Mouse (Mus musculus): ENCODE data around the gene Nps. TPM values are rescaled to one million over a fixed set of nuclear protein-coding genes. Genes with fewer than 3 reads are reported as not detected.
"Not testable (repeated sequence)": the region's sequence is repeated elsewhere in the genome, so short reads cannot be mapped to it uniquely, and the experiment has no call there.

The Nps gene
- not detected in 2 replicates for polyA plus RNA-seq (2015; fragmentation: Nextera tagmentation; extraction: Ambion mirVana)

GRCm38 (mm10) chr7:135258053-135258753, at the start of gene Nps:
Gene Nps (plus strand): TSS chr7:135258703.
- not testable (repeated sequence) for H3K4me1 ChIP-seq; H3K27me3 ChIP-seq; ATAC-seq; H3K4me3 ChIP-seq; H3K36me3 ChIP-seq (ENCODE audit: poor library complexity, severe bottlenecking); H3K9me3 ChIP-seq (replicated peaks); H3K9ac ChIP-seq; H3K4me2 ChIP-seq; H3K27ac ChIP-seq
- 90% methylated on average over 19 of the region's 19 CpGs for WGBS

DNA sequence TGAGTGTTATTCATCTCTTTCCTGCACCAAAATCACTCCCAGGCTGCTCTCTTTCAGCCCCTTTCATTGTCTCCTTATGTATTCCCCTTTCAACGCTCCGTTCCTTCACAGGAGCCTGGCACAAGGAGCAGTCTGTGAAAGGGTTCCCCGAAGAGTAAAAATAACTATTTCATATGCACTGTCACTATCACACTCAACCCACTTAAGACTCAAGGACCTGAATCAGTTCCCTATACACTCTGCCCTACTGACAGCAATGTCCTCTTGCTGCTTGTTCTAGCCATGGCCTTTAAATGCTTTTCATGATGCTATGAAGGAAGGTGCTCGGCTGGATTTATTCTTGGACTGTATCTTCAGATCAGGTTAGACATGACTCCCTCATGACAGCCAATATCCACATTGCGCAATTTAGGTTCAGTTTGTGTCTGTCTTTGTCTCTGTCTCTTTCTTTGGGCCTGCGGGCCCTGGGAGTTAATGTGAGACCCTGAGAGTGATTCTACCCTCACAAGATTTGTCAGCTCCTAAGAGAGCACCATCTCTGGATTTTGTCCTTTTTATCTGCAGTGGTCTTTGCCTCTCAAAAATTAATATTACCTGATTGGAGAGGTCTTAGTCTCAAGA, 49.4 kb upstream of the Nps start:
- no peak overlapping the region for H3K9ac ChIP-seq
- H3K9me3 ChIP-seq (replicated peaks): no peaks in the 10 kb centered on the region
- H3K4me1 ChIP-seq: peaks cover under 1% of the 10 kb centered on the region; the same call in 1 of the 2 replicates
- WGBS: 72% methylated on average over 6 of the region's 6 CpGs
- H3K27me3 ChIP-seq: no peaks in the 10 kb centered on the region
- no peaks in the 10 kb centered on the region for H3K36me3 ChIP-seq (ENCODE audit: poor library complexity, severe bottlenecking)
- no peak for ATAC-seq
- H3K4me3 ChIP-seq: no peak overlapping the region
- no peak overlapping the region for H3K4me2 ChIP-seq
- H3K27ac ChIP-seq: no peak overlapping the region

DNA sequence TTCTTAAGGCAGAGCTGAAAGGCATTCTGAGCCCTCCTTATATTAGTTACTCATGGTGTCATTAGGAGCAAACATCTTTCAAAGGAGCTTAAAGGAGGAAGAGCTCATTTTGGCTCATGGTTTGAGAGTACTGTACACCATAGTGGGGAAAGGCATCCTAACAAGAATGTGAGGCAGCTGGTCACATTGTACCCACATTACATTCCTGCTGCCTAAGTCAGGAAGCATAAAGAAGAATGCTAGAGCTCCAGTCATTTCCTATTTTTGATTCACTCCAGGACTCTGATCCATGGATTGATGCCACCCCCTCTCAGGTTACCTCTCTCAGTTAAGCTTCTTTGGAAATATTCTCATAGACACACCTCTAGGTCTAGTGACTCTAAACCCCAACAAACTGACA, 48.2 kb upstream of the Nps start:
- H3K9me3 ChIP-seq (replicated peaks): no peaks in the 10 kb centered on the region
- no peak overlapping the region for H3K9ac ChIP-seq
- no peak overlapping the region for H3K4me3 ChIP-seq
- H3K4me2 ChIP-seq: no peak overlapping the region
- no peak for ATAC-seq
- no peaks in the 10 kb centered on the region for H3K4me1 ChIP-seq
- no peak overlapping the region for H3K27ac ChIP-seq
- H3K27me3 ChIP-seq: no peaks in the 10 kb centered on the region
- no peaks in the 10 kb centered on the region for H3K36me3 ChIP-seq (ENCODE audit: poor library complexity, severe bottlenecking)

DNA sequence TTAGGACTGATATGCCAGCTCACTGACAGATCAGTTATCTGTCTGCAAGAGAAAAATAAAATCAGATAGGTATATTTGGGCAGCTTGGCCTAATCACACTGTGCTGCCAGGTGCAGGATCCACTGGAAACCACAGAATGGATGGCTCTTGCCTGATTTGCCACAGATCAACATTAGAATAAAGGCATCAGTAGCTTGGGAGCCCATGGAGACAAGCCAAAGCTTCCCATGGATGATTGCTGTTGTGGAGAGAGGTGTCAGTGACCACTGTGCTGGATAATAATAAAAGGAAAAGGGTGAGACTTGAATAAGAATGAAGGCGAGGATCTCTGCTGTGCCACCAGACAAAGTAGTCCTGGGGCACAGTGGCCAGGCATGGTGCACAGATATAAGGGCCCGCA, 47.7 kb upstream of the Nps start:
- H3K4me2 ChIP-seq: no peak overlapping the region
- ATAC-seq: no peak
- H3K4me3 ChIP-seq: no peak overlapping the region
- no peaks in the 10 kb centered on the region for H3K9me3 ChIP-seq (replicated peaks)
- H3K9ac ChIP-seq: no peak overlapping the region
- no peaks in the 10 kb centered on the region for H3K27me3 ChIP-seq
- no peaks in the 10 kb centered on the region for H3K36me3 ChIP-seq (ENCODE audit: poor library complexity, severe bottlenecking)
- 86% methylated on average over 2 of the region's 2 CpGs for WGBS
- H3K4me1 ChIP-seq: no peaks in the 10 kb centered on the region
- H3K27ac ChIP-seq: no peak overlapping the region

DNA sequence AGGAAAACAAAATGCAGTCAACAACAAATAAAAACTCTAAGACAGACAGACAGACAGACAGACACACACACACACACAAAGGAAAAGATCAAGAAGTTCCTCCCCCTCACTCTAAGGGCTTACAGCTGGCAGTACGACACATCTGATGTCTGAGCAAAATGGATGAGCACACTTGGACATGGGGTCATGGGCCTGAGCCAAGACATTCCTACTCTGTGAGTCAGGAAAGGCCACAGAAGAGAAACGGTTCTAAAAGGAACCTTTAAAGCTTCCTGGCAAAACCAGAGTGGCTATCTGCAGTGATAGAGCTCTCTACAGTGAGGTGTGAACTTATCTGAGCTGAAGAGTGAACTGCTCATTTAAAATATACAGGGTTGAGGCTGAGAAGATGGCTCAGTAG, 46.0 kb upstream of the Nps start:
- no peaks in the 10 kb centered on the region for H3K27me3 ChIP-seq
- H3K36me3 ChIP-seq (ENCODE audit: poor library complexity, severe bottlenecking): no peaks in the 10 kb centered on the region
- H3K4me1 ChIP-seq: no peaks in the 10 kb centered on the region
- ATAC-seq: no peak
- no peak overlapping the region for H3K9ac ChIP-seq
- no peak overlapping the region for H3K4me2 ChIP-seq
- H3K9me3 ChIP-seq (replicated peaks): no peaks in the 10 kb centered on the region
- no peak overlapping the region for H3K4me3 ChIP-seq
- H3K27ac ChIP-seq: no peak overlapping the region
- WGBS: 74% methylated on average over 2 of the region's 2 CpGs

GRCm38 (mm10) chr7:135221475-135221874, 37.0 kb upstream of the Nps start:
- Histone ChIP-seq H3K27ac (no peak overlapping the region), H3K27me3 (no peaks in the 10 kb centered on the region), H3K9ac (no peak overlapping the region), H3K4me2 (no peak overlapping the region), H3K9me3 (replicated peaks) (no peaks in the 10 kb centered on the region), H3K4me3 (no peak overlapping the region), H3K4me1 (no peaks in the 10 kb centered on the region), H3K36me3 (ENCODE audit: poor library complexity, severe bottlenecking) (no peaks in the 10 kb centered on the region)
- ATAC-seq: no peak
- WGBS: 84% methylated on average over 2 of the region's 2 CpGs

- Histone ChIP-seq H3K36me3 (ENCODE audit: poor library complexity, severe bottlenecking) (no peaks in the 10 kb centered on the region), H3K9ac (no peak overlapping the region), H3K27me3 (no peaks in the 10 kb centered on the region), H3K4me2 (no peak overlapping the region), H3K4me3 (no peak overlapping the region), H3K27ac (no peak overlapping the region), H3K4me1 (no peaks in the 10 kb centered on the region), H3K9me3 (replicated peaks) (no peaks in the 10 kb centered on the region)
- 85% methylated on average over 5 of the region's 5 CpGs for WGBS
- ATAC-seq: no peak
Observed at GRCm38 (mm10) chr7:135226021-135226420, 32.5 kb upstream of the Nps start.

GRCm38 (mm10) chr7:135237152-135237551, 21.4 kb upstream of the Nps start:
- no peaks in the 10 kb centered on the region for H3K36me3 ChIP-seq (ENCODE audit: poor library complexity, severe bottlenecking)
- no peaks in the 10 kb centered on the region for H3K9me3 ChIP-seq (replicated peaks)
- H3K9ac ChIP-seq: no peak overlapping the region
- no peak overlapping the region for H3K27ac ChIP-seq
- no peaks in the 10 kb centered on the region for H3K27me3 ChIP-seq
- WGBS: 77% methylated on average over 3 of the region's 3 CpGs
- ATAC-seq: no peak
- no peak overlapping the region for H3K4me2 ChIP-seq
- no peak overlapping the region for H3K4me3 ChIP-seq
- H3K4me1 ChIP-seq: no peaks in the 10 kb centered on the region

- no peak overlapping the region for H3K9ac ChIP-seq
- no peak overlapping the region for H3K27ac ChIP-seq
- no peaks in the 10 kb centered on the region for H3K9me3 ChIP-seq (replicated peaks)
- H3K27me3 ChIP-seq: no peaks in the 10 kb centered on the region
- H3K36me3 ChIP-seq (ENCODE audit: poor library complexity, severe bottlenecking): no peaks in the 10 kb centered on the region
- no peaks in the 10 kb centered on the region for H3K4me1 ChIP-seq
- WGBS: 84% methylated on average over 4 of the region's 4 CpGs
- ATAC-seq: no peak
- no peak overlapping the region for H3K4me3 ChIP-seq
- no peak overlapping the region for H3K4me2 ChIP-seq
Observed at GRCm38 (mm10) chr7:135239441-135239840, 19.1 kb upstream of the Nps start.

GRCm38 (mm10) chr7:135240006-135240405, 18.5 kb upstream of the Nps start:
- Histone ChIP-seq H3K27me3 (no peaks in the 10 kb centered on the region), H3K9ac (no peak overlapping the region), H3K27ac (no peak overlapping the region), H3K4me2 (no peak overlapping the region), H3K36me3 (ENCODE audit: poor library complexity, severe bottlenecking) (no peaks in the 10 kb centered on the region), H3K4me3 (no peak overlapping the region), H3K4me1 (no peaks in the 10 kb centered on the region), H3K9me3 (replicated peaks) (no peaks in the 10 kb centered on the region)
- no peak for ATAC-seq
- WGBS: 88% methylated on average over 6 of the region's 6 CpGs

- Histone ChIP-seq H3K4me3 (no peak overlapping the region), H3K27ac (no peak overlapping the region), H3K4me2 (no peak overlapping the region), H3K4me1 (no peaks in the 10 kb centered on the region), H3K36me3 (ENCODE audit: poor library complexity, severe bottlenecking) (no peaks in the 10 kb centered on the region), H3K9ac (no peak overlapping the region), H3K9me3 (replicated peaks) (no peaks in the 10 kb centered on the region), H3K27me3 (no peaks in the 10 kb centered on the region)
- ATAC-seq: no peak
- 90% methylated on average over 2 of the region's 2 CpGs for WGBS
Observed at GRCm38 (mm10) chr7:135240636-135241035, 17.9 kb upstream of the Nps start.

DNA sequence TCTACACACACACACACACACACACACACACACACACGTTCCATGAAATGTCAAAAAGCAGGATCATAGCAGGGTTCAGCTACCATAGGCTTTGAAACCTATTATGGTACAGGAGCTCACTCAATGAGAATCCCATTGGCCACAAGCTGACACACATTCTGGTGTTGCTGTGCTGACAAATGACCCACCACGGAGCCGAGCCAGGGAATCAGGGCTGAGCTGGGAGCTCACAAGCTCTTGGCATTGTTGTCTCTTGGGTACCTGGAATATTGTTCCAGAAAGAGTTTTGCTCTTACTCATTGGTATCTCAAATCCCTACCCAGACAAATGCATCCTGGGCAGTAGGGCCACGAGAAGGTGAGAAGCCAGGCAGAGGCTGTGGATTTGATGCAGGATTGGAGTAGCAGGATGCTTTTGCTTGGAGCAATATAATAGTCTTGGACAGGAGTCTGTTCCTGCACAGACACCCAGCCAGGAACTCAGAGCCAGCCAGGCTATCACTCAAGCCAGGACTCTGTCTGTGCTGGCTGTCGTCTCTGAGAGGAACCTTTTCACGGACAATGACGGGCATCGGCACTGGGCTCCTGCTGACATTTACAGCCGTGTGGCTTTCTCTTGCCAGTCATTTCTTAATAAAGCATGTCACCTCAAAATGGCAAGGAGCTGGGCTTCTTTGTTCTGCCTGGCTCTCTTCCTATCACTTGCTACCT, 14.2 kb upstream of the Nps start:
- no peak for ATAC-seq
- 79% methylated on average over 9 of the region's 9 CpGs for WGBS
- H3K9me3 ChIP-seq (replicated peaks): no peaks in the 10 kb centered on the region
- no peak overlapping the region for H3K27ac ChIP-seq
- H3K4me1 ChIP-seq: no peaks in the 10 kb centered on the region
- no peak overlapping the region for H3K4me3 ChIP-seq
- H3K36me3 ChIP-seq (ENCODE audit: poor library complexity, severe bottlenecking): no peaks in the 10 kb centered on the region
- H3K4me2 ChIP-seq: no peak overlapping the region
- no peaks in the 10 kb centered on the region for H3K27me3 ChIP-seq
- H3K9ac ChIP-seq: no peak overlapping the region

All from forebrain, embryonic 13.5 days (tissue).